Mouse (Mus musculus) ES-E14 (cell line): ENCODE measurements around the gene Hs2st1.

Experiments
- CHD2 ChIP-seq: IDR thresholded peaks from 2 replicates; pipeline ENCODE4 v1.6.1; 2014; ENCODE audit warnings: mild to moderate bottlenecking, low read depth, low read length, inconsistent platforms
- HCFC1 ChIP-seq: IDR thresholded peaks from 2 replicates; pipeline ENCODE4 v1.6.1; 2012; ENCODE audit warnings: low read length, inconsistent platforms, borderline replicate concordance; ENCODE audit not compliant: insufficient read depth
- MAFK ChIP-seq: IDR thresholded peaks from 2 replicates; pipeline ENCODE4 v1.6.1; 2014; ENCODE audit warnings: mild to moderate bottlenecking, low read depth, low read length, inconsistent platforms; ENCODE audit not compliant: insufficient read depth
- ZC3H11A ChIP-seq: IDR thresholded peaks from 2 replicates; pipeline ENCODE4 v1.6.1; 2012; ENCODE audit warnings: low read depth, mild to moderate bottlenecking, inconsistent platforms, low read length, borderline replicate concordance
- ZNF384 ChIP-seq: IDR thresholded peaks from 2 replicates; pipeline ENCODE4 v1.6.1; 2012; ENCODE audit warnings: low read depth, low read length, inconsistent platforms

- TF ChIP-seq ZNF384, result no peak
- no peak for TF ChIP-seq HCFC1
- no peak for TF ChIP-seq MAFK
- no peak for TF ChIP-seq ZC3H11A
- no peak for TF ChIP-seq CHD2
Observed at GRCm38 (mm10) chr3:144394454-144394943, 175.5 kb downstream of the Hs2st1 start.
